Mouse (Mus musculus): ENCODE data around the gene Apoc2. TPM values are rescaled to one million over a fixed set of nuclear protein-coding genes. Genes with fewer than 3 reads are reported as not detected.

Gene Apoc2
- polyA plus RNA-seq, 1 experiment, result not detected

- 2% methylated on average over 36 of the region's 41 CpGs for WGBS
- no peak within 1 kb of the TSS for H3K27ac ChIP-seq (ENCODE audit: insufficient read depth, low read depth, low read length)
Measured at GRCm38 (mm10) chr7:19629361-19629734, 48.4 kb downstream of the Apoc2 start, which contains the start of gene Relb. Gene Relb, minus strand, starts transcription at chr7:19629438.

GRCm38 (mm10) chr7:19628536-19629360, 49.0 kb downstream of the Apoc2 start:
- no peak overlapping the region for H3K27ac ChIP-seq (ENCODE audit: insufficient read depth, low read depth, low read length)
- 2% methylated on average over 57 of the region's 57 CpGs for WGBS
- peaks cover 10% of the 10 kb centered on the region for H3K4me1 ChIP-seq (ENCODE audit: control insufficient read depth, insufficient read depth, low read length)
- TF ChIP-seq POLR2A (IDR thresholded peaks at IDR 0.05; ENCODE audit: insufficient read depth, low read depth, low read length) (no peak), CTCF (IDR thresholded peaks at IDR 0.05; ENCODE audit: insufficient read depth, low read depth, low read length) (no peak)
- peak overlapping the region; percentile 72 for H3K4me3 ChIP-seq (ENCODE audit: insufficient read depth, low read depth, low read length)

More at GRCm38 (mm10) chr7:19629361-19629734, 48.4 kb downstream of the Apoc2 start, which contains the start of gene Relb:
- peak within 1 kb of the TSS; percentile 72 for H3K4me3 ChIP-seq (ENCODE audit: insufficient read depth, low read depth, low read length)
- TF ChIP-seq CTCF (IDR thresholded peaks at IDR 0.05; ENCODE audit: insufficient read depth, low read depth, low read length) (no peak), POLR2A (IDR thresholded peaks at IDR 0.05; ENCODE audit: insufficient read depth, low read depth, low read length) (no peak)
- H3K4me1 ChIP-seq (ENCODE audit: control insufficient read depth, insufficient read depth, low read length), result peaks cover 10% of the 10 kb centered on the region

- H3K4me1 ChIP-seq (ENCODE audit: control insufficient read depth, insufficient read depth, low read length), result peaks cover 10% of the 10 kb centered on the region
- no peak for TF ChIP-seq POLR2A (IDR thresholded peaks at IDR 0.05; ENCODE audit: insufficient read depth, low read depth, low read length)
- no peak for TF ChIP-seq CTCF (IDR thresholded peaks at IDR 0.05; ENCODE audit: insufficient read depth, low read depth, low read length)
- peak overlapping the region; percentile 72 for H3K4me3 ChIP-seq (ENCODE audit: insufficient read depth, low read depth, low read length)
- WGBS, result 17% methylated on average over 17 of the region's 17 CpGs
- H3K27ac ChIP-seq (ENCODE audit: insufficient read depth, low read depth, low read length), result no peak overlapping the region
Measured at GRCm38 (mm10) chr7:19628192-19628535, 49.6 kb downstream of the Apoc2 start.

GRCm38 (mm10) chr7:19627721-19628120, 50.0 kb downstream of the Apoc2 start:
- H3K4me3 ChIP-seq (ENCODE audit: insufficient read depth, low read depth, low read length), result no peak overlapping the region
- 77% methylated on average over 3 of the region's 3 CpGs for WGBS
- no peak overlapping the region for H3K27ac ChIP-seq (ENCODE audit: insufficient read depth, low read depth, low read length)
- TF ChIP-seq CTCF (IDR thresholded peaks at IDR 0.05; ENCODE audit: insufficient read depth, low read depth, low read length), result no peak
- TF ChIP-seq POLR2A (IDR thresholded peaks at IDR 0.05; ENCODE audit: insufficient read depth, low read depth, low read length), result no peak
- H3K4me1 ChIP-seq (ENCODE audit: control insufficient read depth, insufficient read depth, low read length), result peaks cover 10% of the 10 kb centered on the region

GRCm38 (mm10) chr7:19623433-19623832, 54.3 kb downstream of the Apoc2 start:
- 86% methylated on average over 2 of the region's 2 CpGs for WGBS
- TF ChIP-seq POLR2A (IDR thresholded peaks at IDR 0.05; ENCODE audit: insufficient read depth, low read depth, low read length), result no peak
- TF ChIP-seq CTCF (IDR thresholded peaks at IDR 0.05; ENCODE audit: insufficient read depth, low read depth, low read length), result no peak
- Histone ChIP-seq H3K27ac (ENCODE audit: insufficient read depth, low read depth, low read length) (no peak overlapping the region), H3K4me1 (ENCODE audit: control insufficient read depth, insufficient read depth, low read length) (peaks cover 8% of the 10 kb centered on the region), H3K4me3 (ENCODE audit: insufficient read depth, low read depth, low read length) (no peak overlapping the region)

GRCm38 (mm10) chr7:19622241-19622640, 55.5 kb downstream of the Apoc2 start:
- WGBS, result 67% methylated on average over 6 of the region's 6 CpGs
- Histone ChIP-seq H3K27ac (ENCODE audit: insufficient read depth, low read depth, low read length) (no peak overlapping the region), H3K4me1 (ENCODE audit: control insufficient read depth, insufficient read depth, low read length) (peaks cover 4% of the 10 kb centered on the region), H3K4me3 (ENCODE audit: insufficient read depth, low read depth, low read length) (no peak overlapping the region)
- TF ChIP-seq POLR2A (IDR thresholded peaks at IDR 0.05; ENCODE audit: insufficient read depth, low read depth, low read length) (no peak), CTCF (IDR thresholded peaks at IDR 0.05; ENCODE audit: insufficient read depth, low read depth, low read length) (no peak)

Other genes with a start within 250 kb of the Apoc2 start
- not detected in 2 replicates for gene Mark4, start 219.1 kb downstream of the Apoc2 start, polyA plus RNA-seq (2012; ENCODE audit: insufficient read depth, insufficient read length, low replicate concordance, missing spikeins)
- not detected in 2 replicates for gene Exoc3l2, start 214.6 kb downstream of the Apoc2 start, polyA plus RNA-seq (2012; ENCODE audit: insufficient read depth, insufficient read length, low replicate concordance, missing spikeins)
- gene Bloc1s3, start 169.6 kb downstream of the Apoc2 start, polyA plus RNA-seq (2012; ENCODE audit: insufficient read depth, insufficient read length, low replicate concordance, missing spikeins), result not detected in 2 replicates
- gene Trappc6a, start 169.5 kb downstream of the Apoc2 start, polyA plus RNA-seq (2012; ENCODE audit: insufficient read depth, insufficient read length, low replicate concordance, missing spikeins), result not detected in 2 replicates
- gene Nkpd1, start 160.1 kb downstream of the Apoc2 start, polyA plus RNA-seq (2012; ENCODE audit: insufficient read depth, insufficient read length, low replicate concordance, missing spikeins), result not detected in 2 replicates
- gene Ppp1r37, start 114.9 kb downstream of the Apoc2 start, polyA plus RNA-seq (2012; ENCODE audit: insufficient read depth, insufficient read length, low replicate concordance, missing spikeins), result not detected in 2 replicates
- not detected in 2 replicates for gene Zfp296, start 100.7 kb downstream of the Apoc2 start, polyA plus RNA-seq (2012; ENCODE audit: insufficient read depth, insufficient read length, low replicate concordance, missing spikeins)
- not detected in 2 replicates for gene Gemin7, start 100.3 kb downstream of the Apoc2 start, polyA plus RNA-seq (2012; ENCODE audit: insufficient read depth, insufficient read length, low replicate concordance, missing spikeins)
- gene Clasrp, start 73.5 kb downstream of the Apoc2 start, polyA plus RNA-seq (2012; ENCODE audit: insufficient read depth, insufficient read length, low replicate concordance, missing spikeins), result not detected in 2 replicates
- gene Relb, start 48.5 kb downstream of the Apoc2 start, polyA plus RNA-seq (2012; ENCODE audit: insufficient read depth, insufficient read length, low replicate concordance, missing spikeins), result not detected in 2 replicates
- gene Clptm1, start 12.9 kb downstream of the Apoc2 start, polyA plus RNA-seq (2012; ENCODE audit: insufficient read depth, insufficient read length, low replicate concordance, missing spikeins), result not detected in 2 replicates
- gene Gm44805, start 3.5 kb upstream of the Apoc2 start, polyA plus RNA-seq (2012; ENCODE audit: insufficient read depth, insufficient read length, low replicate concordance, missing spikeins), result not detected in 2 replicates
- gene Apoc4, start 3.5 kb upstream of the Apoc2 start, polyA plus RNA-seq (2012; ENCODE audit: insufficient read depth, insufficient read length, low replicate concordance, missing spikeins), result not detected in 2 replicates
- not detected in 2 replicates for gene Apoc1, start 14.7 kb upstream of the Apoc2 start, polyA plus RNA-seq (2012; ENCODE audit: insufficient read depth, insufficient read length, low replicate concordance, missing spikeins)
- gene Apoe, start 21.2 kb upstream of the Apoc2 start, polyA plus RNA-seq (2012; ENCODE audit: insufficient read depth, insufficient read length, low replicate concordance, missing spikeins), result 1,139 and 1,603 TPM in 2 replicates
- gene Tomm40, start 37.5 kb upstream of the Apoc2 start, polyA plus RNA-seq (2012; ENCODE audit: insufficient read depth, insufficient read length, low replicate concordance, missing spikeins), result not detected in 2 replicates
- gene Nectin2, start 72.5 kb upstream of the Apoc2 start, polyA plus RNA-seq (2012; ENCODE audit: insufficient read depth, insufficient read length, low replicate concordance, missing spikeins), result not detected in 2 replicates
- not detected in 2 replicates for gene Bcam, start 93.1 kb upstream of the Apoc2 start, polyA plus RNA-seq (2012; ENCODE audit: insufficient read depth, insufficient read length, low replicate concordance, missing spikeins)
- not detected in 2 replicates for gene Cblc, start 118.9 kb upstream of the Apoc2 start, polyA plus RNA-seq (2012; ENCODE audit: insufficient read depth, insufficient read length, low replicate concordance, missing spikeins)
- gene Bcl3, start 144.8 kb upstream of the Apoc2 start, polyA plus RNA-seq (2012; ENCODE audit: insufficient read depth, insufficient read length, low replicate concordance, missing spikeins), result not detected in 2 replicates
- not detected in 2 replicates for gene Gm19345, start 174.1 kb upstream of the Apoc2 start, polyA plus RNA-seq (2012; ENCODE audit: insufficient read depth, insufficient read length, low replicate concordance, missing spikeins)
- not detected in 2 replicates for gene Ceacam16, start 183.4 kb upstream of the Apoc2 start, polyA plus RNA-seq (2012; ENCODE audit: insufficient read depth, insufficient read length, low replicate concordance, missing spikeins)
- not detected in 2 replicates for gene Ceacam19, start 210.0 kb upstream of the Apoc2 start, polyA plus RNA-seq (2012; ENCODE audit: insufficient read depth, insufficient read length, low replicate concordance, missing spikeins)
- gene Pvr, start 243.2 kb upstream of the Apoc2 start, polyA plus RNA-seq (2012; ENCODE audit: insufficient read depth, insufficient read length, low replicate concordance, missing spikeins), result not detected in 2 replicates